Mouse (Mus musculus) brain, embryonic 18.5 days (tissue): Measurements from ENCODE around the gene Slc25a20.
"Not testable (repeated sequence)": the region's sequence is repeated elsewhere in the genome, so short reads cannot be mapped to it uniquely, and the experiment has no call there.

Experiments
- DNase-seq: peaks from one replicate; pipeline ENCODE4 v3.0.0-alpha.2; 2012; ENCODE audit warnings: low read depth, low spot score

Slc25a20 gene

DNA sequence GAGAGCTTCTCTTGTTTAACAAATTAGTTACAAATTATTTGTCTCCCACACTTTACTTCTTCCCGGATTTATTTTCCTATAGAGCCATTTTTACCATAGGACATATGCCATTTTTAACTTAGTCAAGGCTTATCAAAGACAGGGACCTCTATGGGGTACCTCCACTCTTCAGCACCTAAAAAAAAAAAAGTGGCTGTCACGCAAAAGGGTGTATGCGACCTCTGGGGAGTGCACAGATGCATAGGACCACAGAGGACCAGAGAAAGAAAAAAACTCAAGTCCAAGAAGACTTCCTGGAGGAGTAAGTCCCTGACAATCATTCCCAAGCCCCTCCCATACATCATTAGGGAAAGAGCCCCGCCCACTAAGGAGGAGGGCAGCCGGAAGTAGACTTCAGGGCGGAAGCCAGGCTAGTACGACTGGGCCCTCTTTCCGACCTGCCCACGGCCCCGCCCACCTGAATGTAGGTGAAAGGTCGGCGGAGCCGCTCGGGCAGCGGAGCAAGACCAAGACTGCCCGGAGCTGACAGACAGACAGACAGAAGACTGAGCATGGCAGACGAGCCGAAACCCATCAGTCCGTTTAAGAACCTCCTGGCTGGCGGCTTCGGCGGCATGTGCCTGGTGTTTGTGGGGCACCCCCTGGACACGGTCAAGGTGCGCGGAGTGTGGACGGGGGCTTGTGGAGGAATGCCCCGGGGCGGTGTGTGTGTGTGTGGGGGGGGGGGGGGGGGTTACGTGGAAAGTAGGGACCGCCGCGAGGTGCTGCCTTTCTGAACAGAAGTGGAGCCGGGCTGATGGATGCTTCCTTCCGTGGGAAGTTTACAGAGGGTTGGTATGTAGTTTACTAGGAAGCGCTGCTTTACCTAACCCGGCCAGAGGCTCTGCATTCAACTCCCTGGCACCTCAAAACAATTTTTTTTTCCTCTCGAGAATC is at the start of gene Slc25a20:
TSS of gene Slc25a20 (plus strand) at position 412 of the 936 bp plus-strand sequence.
- DNase-seq, result no peak

- no peak for DNase-seq
Measured at GRCm38 (mm10) chr9:108617301-108617700, 44.6 kb upstream of the Slc25a20 start.

- DNase-seq, result no peak
Measured at GRCm38 (mm10) chr9:108626498-108626897, 35.4 kb upstream of the Slc25a20 start.

GRCm38 (mm10) chr9:108628141-108628540 is 33.7 kb upstream of the Slc25a20 start:
- no peak for DNase-seq

GRCm38 (mm10) chr9:108630683-108631082 is 31.2 kb upstream of the Slc25a20 start:
- no peak for DNase-seq

DNA sequence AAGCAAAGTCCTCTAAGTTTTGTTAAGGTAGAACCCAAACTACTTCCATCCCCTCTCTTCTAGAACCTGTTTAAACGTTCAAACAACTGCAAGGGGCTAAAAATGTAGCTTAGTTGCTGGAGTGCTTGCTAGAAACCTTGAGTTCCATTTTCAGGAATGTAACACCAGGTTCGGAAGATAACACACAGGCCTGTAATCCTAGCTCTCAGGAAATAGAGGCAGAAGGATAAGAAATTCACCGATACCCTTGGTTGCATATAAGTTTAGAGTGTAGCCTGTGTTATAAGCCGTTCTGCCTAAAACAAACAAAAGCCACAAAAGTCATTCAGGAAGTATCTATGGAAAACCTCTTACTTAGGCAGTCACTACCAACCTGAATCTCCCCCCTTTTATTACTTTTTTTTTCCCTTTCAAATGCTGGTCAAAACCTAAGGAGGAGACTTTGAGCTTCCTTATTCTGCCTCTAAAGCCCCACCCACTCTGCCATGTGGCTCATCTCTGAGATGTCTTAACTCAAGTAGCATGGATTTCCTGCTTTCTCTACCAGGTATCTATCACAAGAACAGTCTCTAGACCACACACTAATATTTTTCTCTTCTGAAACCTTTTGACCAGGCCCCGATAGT is 30.1 kb upstream of the Slc25a20 start:
- no peak for DNase-seq

GRCm38 (mm10) chr9:108632375-108632774 is 29.5 kb upstream of the Slc25a20 start:
- no peak for DNase-seq

DNA sequence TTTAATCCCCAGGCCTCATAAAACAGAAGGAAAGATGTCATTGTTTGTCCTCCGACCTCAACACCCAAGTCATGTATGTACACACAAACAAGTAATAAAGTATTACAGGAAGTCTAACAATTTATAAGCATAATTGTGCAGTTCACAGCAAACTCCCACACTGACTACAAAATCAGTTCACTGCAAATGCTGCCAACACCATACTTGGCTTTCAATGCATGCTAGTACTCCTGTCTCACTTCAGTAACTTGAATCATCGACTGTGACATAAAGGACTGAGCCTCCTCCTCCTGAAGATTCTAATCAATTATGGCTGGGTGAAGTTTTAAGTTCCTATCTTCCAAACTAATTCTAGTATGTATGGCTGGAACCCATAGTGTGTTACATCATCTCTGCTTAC is 28.0 kb upstream of the Slc25a20 start:
- DNase-seq, result no peak

- no peak for DNase-seq
Measured at GRCm38 (mm10) chr9:108635415-108635814, 26.5 kb upstream of the Slc25a20 start.

DNA sequence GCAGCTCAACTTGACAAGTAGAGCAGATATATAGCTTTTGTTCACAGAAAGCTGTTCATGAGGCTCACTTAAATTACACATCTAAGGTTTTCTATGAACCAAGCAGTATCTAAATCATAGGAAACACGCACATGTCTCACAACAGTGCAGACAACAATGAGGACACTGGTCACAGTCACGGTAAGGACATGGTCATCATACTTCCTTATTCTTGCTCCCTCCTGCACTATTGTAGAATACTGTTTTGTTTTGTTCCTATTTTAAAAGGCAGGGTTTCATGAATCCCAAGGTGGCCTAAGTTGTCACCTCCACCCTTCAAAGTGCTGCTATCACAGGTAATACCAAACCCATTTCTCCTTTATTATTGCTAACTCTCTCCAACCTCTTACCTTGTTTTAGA is 22.1 kb upstream of the Slc25a20 start:
- no peak for DNase-seq

DNA sequence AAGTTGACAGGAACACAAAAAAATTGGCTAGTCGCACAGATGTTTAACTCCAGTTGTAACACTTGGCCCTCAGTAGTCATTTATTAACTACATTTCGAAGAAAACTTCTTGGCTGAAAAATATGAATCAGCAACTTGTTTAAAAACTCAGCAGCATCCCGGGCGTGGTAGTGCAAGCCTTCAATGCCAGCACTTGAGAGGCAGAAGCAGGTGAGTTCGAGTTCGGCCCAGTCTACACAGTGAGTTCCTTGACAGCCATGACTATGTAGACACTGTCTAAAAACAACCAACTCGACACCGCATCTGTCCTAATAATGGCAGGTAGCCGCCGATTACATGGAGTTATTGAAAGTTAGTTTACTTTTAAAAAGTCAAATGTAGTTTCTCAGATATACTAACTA is 13.7 kb upstream of the Slc25a20 start:
- no peak for DNase-seq

DNA sequence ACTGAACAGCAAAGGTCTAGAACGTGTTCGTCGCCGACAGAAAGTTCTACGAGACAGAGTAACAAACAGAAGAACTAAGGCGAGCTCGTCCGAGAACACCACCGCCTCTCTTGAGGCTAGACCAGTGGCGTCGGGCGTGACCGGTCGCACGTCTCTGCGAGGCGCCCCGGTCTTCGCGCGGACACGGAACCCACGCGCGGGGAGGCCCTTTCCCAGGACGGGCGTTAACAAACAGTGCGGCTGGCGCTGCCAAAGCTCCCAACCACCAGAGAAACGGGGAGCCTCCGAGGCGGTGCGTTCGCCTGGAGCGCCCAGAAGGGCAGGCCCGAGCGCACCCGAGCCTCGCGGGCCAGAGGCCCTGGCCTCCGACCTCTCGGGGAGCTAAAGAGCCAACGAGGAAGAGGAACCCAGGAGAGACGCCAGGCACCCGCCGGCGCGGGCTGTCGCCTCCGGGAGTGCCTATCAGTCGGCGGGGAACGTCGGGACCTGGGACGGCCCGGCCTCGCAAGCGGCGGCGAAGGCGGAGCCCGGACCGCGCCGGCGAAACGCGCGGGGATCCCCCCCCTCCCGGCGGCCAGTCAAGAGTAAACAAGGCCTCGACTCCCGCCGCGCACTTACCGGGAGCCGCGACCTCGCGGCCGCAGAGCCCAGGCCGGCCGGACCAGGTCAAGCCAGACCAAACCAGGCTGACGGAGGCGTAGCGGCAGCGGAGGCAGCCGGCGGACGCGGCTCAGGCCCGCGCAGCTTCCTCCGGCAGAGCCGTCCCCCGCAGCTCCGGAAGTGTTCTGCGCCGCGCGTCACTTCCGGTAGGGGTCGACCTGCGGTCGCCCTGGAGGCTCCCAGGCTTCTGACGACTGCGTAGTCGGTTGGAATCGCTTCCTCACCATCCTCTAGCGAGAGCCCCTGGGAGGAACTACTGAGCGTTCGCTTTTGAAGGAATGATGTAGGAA is 13.0 kb upstream of the Slc25a20 start, which contains the start of gene Arih2:
TSS of gene Arih2 (minus strand) at position 776 of the 950 bp plus-strand sequence.
- peak; percentile 84 for DNase-seq

DNA sequence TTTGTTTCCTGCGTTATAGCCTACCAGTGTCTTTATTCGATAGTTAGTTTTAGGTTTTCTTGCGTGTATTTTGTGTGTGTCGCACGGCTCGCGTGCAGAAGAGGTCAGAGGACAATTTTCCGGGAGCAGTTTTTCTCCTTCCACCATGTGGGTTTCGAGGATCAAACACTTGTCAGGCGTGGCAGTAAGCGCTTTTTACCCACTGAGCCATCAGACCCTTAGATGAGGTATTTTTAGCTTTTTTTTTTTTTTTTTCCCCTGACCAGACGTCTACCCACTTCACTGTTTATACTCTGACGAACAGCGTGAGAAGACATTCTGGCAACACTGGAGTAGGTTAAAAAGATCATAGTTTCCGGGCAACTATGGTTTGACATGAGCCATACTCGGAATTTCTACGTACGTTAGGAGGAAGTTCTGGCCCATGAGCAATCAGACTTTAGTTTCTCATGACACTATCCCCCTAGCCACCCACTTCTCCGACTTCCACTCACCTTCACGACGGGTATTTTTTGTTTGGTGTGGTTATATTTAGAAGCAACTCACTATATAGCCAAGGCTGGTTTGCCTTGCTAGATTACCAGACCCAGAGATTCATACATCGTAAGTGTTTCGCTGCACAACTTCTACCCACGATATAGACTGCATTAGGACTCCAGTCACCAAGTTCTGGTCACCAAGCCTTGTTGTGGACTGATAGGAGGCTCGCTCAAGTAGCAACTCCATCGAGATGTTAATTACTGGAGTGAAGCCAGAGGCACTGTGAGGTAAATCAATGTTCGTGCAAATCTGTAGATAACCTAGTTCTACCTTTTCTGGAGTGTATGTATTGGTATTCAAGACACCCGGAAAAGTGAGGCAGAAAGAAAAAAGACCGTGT is 12.1 kb upstream of the Slc25a20 start:
- no peak for DNase-seq

DNA sequence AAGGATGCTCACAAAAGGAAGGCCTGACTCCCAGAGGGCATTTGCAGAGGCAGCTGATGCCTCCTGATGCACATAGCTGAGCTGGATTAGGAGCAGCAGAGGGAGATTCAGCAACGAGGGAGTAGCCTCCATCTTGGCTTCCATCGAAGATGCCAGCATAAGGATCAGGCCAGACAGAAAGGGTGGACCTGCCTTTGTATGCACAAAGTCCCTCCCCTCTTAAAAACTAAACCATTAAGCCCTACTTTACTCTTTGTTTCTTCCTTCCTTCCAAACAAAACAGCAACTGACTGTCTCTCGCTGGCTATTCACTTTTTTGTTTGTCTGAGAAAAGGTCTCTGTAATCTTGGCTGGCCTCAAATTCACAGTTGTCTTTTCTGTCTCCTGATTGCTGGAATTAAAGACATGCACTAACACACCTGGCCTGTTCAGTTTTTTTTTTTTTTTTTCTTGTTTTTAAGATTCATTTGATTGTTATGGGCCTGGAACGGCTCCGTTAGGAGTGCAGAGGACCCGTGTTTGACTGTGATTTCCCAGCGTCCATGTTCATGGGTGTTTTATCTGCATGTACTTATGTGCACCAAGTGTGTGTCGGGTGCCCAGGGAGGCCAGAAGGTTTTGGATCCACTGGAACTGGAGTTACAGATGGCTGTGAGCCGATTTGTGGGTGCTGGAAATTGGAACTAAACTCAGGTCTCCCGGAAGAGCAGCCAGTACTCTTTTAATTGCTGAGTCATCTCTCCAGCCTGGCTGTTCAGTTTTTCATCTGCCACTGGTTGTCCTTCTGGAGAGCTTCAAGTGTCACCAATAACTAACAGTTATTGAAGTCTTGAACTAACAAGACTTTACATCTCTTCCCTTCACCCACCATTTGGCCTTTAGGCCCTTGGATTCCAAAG is 7.1 kb upstream of the Slc25a20 start:
- no peak for DNase-seq

DNA sequence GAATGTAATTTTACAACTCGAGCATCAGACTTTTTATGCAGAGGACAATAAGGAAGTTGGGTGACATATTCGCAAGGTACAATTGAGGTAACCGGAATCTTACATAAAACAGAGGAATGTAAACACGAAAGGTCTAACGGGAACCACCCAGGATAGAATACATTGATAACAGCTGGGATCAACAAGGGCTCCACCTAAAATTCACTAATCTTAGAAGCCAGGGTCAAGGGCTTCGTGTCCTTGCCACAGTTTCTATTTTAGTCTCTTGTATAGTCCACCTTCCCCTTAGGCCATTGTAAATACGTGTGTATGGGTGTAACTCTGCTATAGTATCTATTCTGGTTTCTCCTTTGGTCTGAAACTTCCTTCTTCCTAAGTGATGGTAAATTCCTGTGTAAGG is 6.0 kb upstream of the Slc25a20 start:
- not testable (repeated sequence) for DNase-seq

GRCm38 (mm10) chr9:108662660-108663059 is 772 bp downstream of the Slc25a20 start:
- DNase-seq, result no peak

GRCm38 (mm10) chr9:108669875-108670274 is 8.0 kb downstream of the Slc25a20 start:
- no peak for DNase-seq

GRCm38 (mm10) chr9:108673151-108673550 is 11.3 kb downstream of the Slc25a20 start:
- DNase-seq, result no peak

- DNase-seq, result no peak
Measured at GRCm38 (mm10) chr9:108680026-108680425, 18.1 kb downstream of the Slc25a20 start.

DNA sequence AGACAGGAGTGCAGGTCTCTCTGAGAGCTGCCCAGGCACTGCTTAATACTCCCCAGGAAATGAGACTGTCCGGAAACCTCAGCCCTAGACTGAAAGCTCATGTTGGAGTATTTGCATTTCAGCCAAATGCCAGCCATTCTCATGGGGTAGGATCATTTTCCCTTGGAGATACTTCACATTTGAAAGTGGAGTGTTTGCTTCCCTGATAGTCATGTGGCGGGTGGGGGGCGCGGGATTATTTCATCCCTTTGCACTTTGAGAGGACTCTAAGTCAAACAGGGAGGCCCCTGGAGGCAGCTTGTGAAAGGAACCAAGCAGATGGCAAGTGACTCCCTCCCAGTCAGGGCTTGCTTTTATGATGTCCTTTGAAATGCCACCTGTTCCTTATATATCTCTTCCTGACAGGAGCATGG is 24.6 kb downstream of the Slc25a20 start:
- no peak for DNase-seq
